Mouse (Mus musculus) forebrain, embryonic 12.5 days (tissue): ENCODE data around the gene Rasgef1a. TPM values are rescaled to one million over a fixed set of nuclear protein-coding genes. Genes with fewer than 3 reads are reported as not detected.

Experiments used
- ATAC-seq: fragments of 200-750 bp; cut with Nextera tagmentation; 2 replicates; pipeline ENCODE4 v1.8.0; 2017; ENCODE audit warnings: moderate TSS enrichment; ENCODE audit not compliant: low FRiP score
- H3K27ac ChIP-seq: fragments of 300-500 bp; sonication (generic); 2 replicates; pipeline ENCODE4 v1.5.1; 2016; ENCODE audit warnings: mild to moderate bottlenecking
- H3K27me3 ChIP-seq: fragments of 300-500 bp; sonication (generic); 2 replicates; pipeline ENCODE4 v1.6.1; 2016; ENCODE audit warnings: mild to moderate bottlenecking
- H3K36me3 ChIP-seq: fragments of 300-500 bp; sonication (generic); replicated peaks from 2 replicates; pipeline ENCODE4 v1.6.1; 2016; ENCODE audit warnings: mild to moderate bottlenecking
- H3K4me1 ChIP-seq: fragments of 300-500 bp; sonication (generic); 2 replicates; pipeline ENCODE4 v1.6.1; 2016
- H3K4me2 ChIP-seq: fragments of 300-500 bp; sonication (generic); 2 replicates; pipeline ENCODE4 v1.6.1; 2016; ENCODE audit warnings: mild to moderate bottlenecking, moderate library complexity
- H3K4me3 ChIP-seq: fragments of 300-500 bp; sonication (generic); replicated peaks from 2 replicates; pipeline ENCODE4 v1.5.1; 2016; ENCODE audit warnings: mild to moderate bottlenecking
- H3K9ac ChIP-seq: fragments of 300-500 bp; sonication (generic); 2 replicates; pipeline ENCODE4 v1.6.1; 2016; ENCODE audit warnings: mild to moderate bottlenecking
- H3K9me3 ChIP-seq: fragments of 300-500 bp; sonication (generic); 2 replicates; pipeline ENCODE4 v1.6.1; 2016
- WGBS: fragments of 180-500 bp; shearing (Covaris S2); methylation state at CpG from one replicate; pipeline ENCODE4 v1.1.7; 2016; 5-methylcytosine and 5-hydroxymethylcytosine counted together
- polyA plus RNA-seq: library from polyadenylated mRNA; unstranded; fragments of >200 nt; fragmentation: Nextera tagmentation; extraction: Ambion mirVana; gene quantifications from 2 replicates; pipeline ENCODE4 v1.2.1, GENCODE M21; 2016

Gene Rasgef1a
- polyA plus RNA-seq, 1 experiment from 2014 or later: 0.33 TPM

GRCm38 (mm10) chr6:118010256-118010655 is 982 bp upstream of the Rasgef1a start:
- H3K4me3 ChIP-seq: no peak overlapping the region
- no peaks in the 10 kb centered on the region for H3K36me3 ChIP-seq
- ATAC-seq: no peak
- H3K4me2 ChIP-seq: no peak overlapping the region
- H3K27me3 ChIP-seq: peaks cover 64% of the 10 kb centered on the region
- H3K27ac ChIP-seq: no peak overlapping the region
- no peak overlapping the region for H3K9ac ChIP-seq
- no peaks in the 10 kb centered on the region for H3K9me3 ChIP-seq
- 74% methylated on average over 3 of the region's 3 CpGs for WGBS
- peaks cover 11% of the 10 kb centered on the region for H3K4me1 ChIP-seq

DNA sequence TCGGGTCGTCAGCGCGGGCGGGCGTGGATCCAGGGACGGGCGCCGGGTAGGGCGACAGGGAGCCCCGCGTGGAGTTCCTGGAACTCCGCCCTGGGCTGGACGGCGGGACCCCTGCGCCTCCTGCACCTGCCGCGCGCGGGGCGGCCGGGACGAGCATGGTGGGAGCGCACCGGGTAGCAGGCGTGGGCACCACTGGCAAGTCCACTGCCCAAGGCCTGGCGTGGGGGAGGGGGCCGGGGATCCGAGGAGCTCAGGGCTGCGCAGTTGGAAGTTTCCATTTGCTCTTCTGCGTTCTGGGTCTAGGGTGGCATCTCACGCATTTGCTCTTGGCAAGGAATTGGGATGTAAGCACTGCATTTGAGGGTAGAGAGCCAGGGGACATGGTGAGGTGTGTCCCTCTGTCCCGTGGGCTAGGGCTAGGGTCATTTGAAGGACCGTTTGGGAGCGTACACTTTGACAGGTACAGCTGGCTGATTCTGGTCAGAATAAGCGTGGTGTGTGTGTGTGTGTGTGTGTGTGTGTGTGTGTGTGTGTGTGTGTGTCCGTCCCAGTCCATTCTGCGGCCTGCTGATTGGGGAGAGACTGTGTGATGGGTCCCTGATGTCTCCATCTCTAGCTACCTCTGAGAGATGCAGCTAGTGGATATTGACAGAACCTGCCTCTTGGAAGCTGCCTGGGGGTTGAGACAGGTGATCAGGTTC is 528 bp downstream of the Rasgef1a start:
- no peaks in the 10 kb centered on the region for H3K36me3 ChIP-seq
- 10% methylated on average over 37 of the region's 38 CpGs for WGBS
- H3K4me3 ChIP-seq: peak overlapping the region; percentile 49
- H3K27me3 ChIP-seq: peaks cover 60% of the 10 kb centered on the region
- ATAC-seq: peak; percentile 18; the same call in 1 of the 2 replicates
- peak overlapping the region; percentile 83 for H3K4me2 ChIP-seq
- H3K9ac ChIP-seq: peak overlapping the region; percentile 49
- peaks cover 22% of the 10 kb centered on the region for H3K4me1 ChIP-seq
- H3K27ac ChIP-seq: no peak overlapping the region
- H3K9me3 ChIP-seq: no peaks in the 10 kb centered on the region

GRCm38 (mm10) chr6:118012317-118012700 is 1.1 kb downstream of the Rasgef1a start:
- H3K4me3 ChIP-seq: no peak overlapping the region
- H3K36me3 ChIP-seq: no peaks in the 10 kb centered on the region
- peaks cover 22% of the 10 kb centered on the region for H3K4me1 ChIP-seq
- H3K9ac ChIP-seq: no peak overlapping the region
- no peak overlapping the region for H3K4me2 ChIP-seq
- peaks cover 60% of the 10 kb centered on the region for H3K27me3 ChIP-seq
- no peaks in the 10 kb centered on the region for H3K9me3 ChIP-seq
- ATAC-seq: no peak
- WGBS: 56% methylated on average over 3 of the region's 3 CpGs
- H3K27ac ChIP-seq: no peak overlapping the region

- no peaks in the 10 kb centered on the region for H3K36me3 ChIP-seq
- no peak overlapping the region for H3K4me3 ChIP-seq
- 68% methylated on average over 11 of the region's 11 CpGs for WGBS
- no peak overlapping the region for H3K4me2 ChIP-seq
- no peaks in the 10 kb centered on the region for H3K9me3 ChIP-seq
- H3K27ac ChIP-seq: no peak overlapping the region
- H3K9ac ChIP-seq: no peak overlapping the region
- peaks cover 60% of the 10 kb centered on the region for H3K27me3 ChIP-seq
- H3K4me1 ChIP-seq: peaks cover 22% of the 10 kb centered on the region
- ATAC-seq: no peak
These were observed 2.0 kb downstream of the Rasgef1a start for GRCm38 (mm10) chr6:118012987-118013866.

GRCm38 (mm10) chr6:118014881-118015280 is 3.6 kb downstream of the Rasgef1a start:
- peaks cover 55% of the 10 kb centered on the region for H3K27me3 ChIP-seq
- WGBS: 81% methylated on average over 4 of the region's 4 CpGs
- ATAC-seq: no peak
- no peak overlapping the region for H3K4me2 ChIP-seq
- peaks cover 28% of the 10 kb centered on the region for H3K4me1 ChIP-seq
- H3K9me3 ChIP-seq: no peaks in the 10 kb centered on the region
- no peak overlapping the region for H3K27ac ChIP-seq
- no peak overlapping the region for H3K4me3 ChIP-seq
- no peak overlapping the region for H3K9ac ChIP-seq
- H3K36me3 ChIP-seq: no peaks in the 10 kb centered on the region

DNA sequence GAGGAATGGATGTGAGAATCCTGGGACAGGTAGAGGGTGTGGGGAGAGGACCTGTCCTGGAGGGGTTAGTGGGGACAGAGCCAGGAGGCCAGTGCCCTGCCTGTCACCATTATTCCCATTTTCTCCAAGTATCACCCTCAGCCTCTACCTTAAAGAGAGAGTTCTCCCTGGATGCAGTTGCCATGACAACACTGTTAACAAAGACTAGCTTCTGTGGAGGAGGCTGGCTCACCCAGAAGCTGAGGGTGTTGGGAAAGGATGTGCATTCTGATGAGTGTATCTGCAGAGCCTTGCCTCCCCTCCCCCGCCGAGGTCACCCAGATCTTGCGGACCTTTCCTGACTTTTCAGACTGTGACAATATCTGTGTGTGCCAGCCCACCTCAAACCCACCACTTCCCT is 4.7 kb downstream of the Rasgef1a start:
- no peak overlapping the region for H3K4me3 ChIP-seq
- H3K36me3 ChIP-seq: no peaks in the 10 kb centered on the region
- no peaks in the 10 kb centered on the region for H3K9me3 ChIP-seq
- 55% methylated on average over 3 of the region's 3 CpGs for WGBS
- peaks cover 28% of the 10 kb centered on the region for H3K4me1 ChIP-seq
- peak; percentile 76 for ATAC-seq
- no peak overlapping the region for H3K9ac ChIP-seq
- H3K4me2 ChIP-seq: no peak overlapping the region
- H3K27me3 ChIP-seq: peaks cover 44% of the 10 kb centered on the region
- H3K27ac ChIP-seq: no peak overlapping the region

- Histone ChIP-seq H3K9ac (no peak overlapping the region), H3K4me1 (peaks cover 21% of the 10 kb centered on the region), H3K27me3 (peaks cover 17% of the 10 kb centered on the region), H3K36me3 (no peaks in the 10 kb centered on the region), H3K9me3 (no peaks in the 10 kb centered on the region), H3K27ac (no peak overlapping the region), H3K4me2 (no peak overlapping the region), H3K4me3 (no peak overlapping the region)
- 82% methylated on average over 5 of the region's 5 CpGs for WGBS
- ATAC-seq: no peak
These were observed 7.4 kb downstream of the Rasgef1a start for GRCm38 (mm10) chr6:118018666-118019065.

DNA sequence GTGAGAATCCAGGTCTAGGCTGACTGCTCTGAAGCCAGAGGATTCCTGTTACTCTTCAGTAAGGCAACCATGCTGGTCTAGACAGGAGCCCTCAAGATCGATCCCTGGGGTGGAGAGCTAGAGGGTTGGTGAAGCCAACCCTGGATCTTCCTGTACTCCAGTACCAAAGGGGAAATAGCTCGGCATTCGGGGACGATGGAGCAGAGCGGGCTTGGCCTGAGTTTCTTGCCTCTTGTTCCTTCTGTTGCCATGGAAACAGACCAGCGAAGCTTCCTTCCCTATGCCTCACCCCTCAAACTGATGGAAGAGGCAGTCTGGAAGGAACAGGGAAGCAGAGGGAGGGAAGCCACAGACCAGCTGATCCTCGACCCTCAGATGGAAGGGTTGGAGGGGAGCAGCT is 8.3 kb downstream of the Rasgef1a start:
- 24% methylated on average over 7 of the region's 7 CpGs for WGBS
- peak; percentile 33; the same call in 1 of the 2 replicates for ATAC-seq
- Histone ChIP-seq H3K4me2 (no peak overlapping the region), H3K4me1 (peaks cover 21% of the 10 kb centered on the region), H3K36me3 (no peaks in the 10 kb centered on the region), H3K27me3 (peaks cover 8% of the 10 kb centered on the region; the same call in 1 of the 2 replicates), H3K9me3 (no peaks in the 10 kb centered on the region), H3K9ac (no peak overlapping the region), H3K27ac (no peak overlapping the region), H3K4me3 (no peak overlapping the region)

GRCm38 (mm10) chr6:118022898-118023635 is 11.8 kb downstream of the Rasgef1a start:
- peaks cover 9% of the 10 kb centered on the region for H3K4me1 ChIP-seq
- no peak overlapping the region for H3K4me3 ChIP-seq
- no peaks in the 10 kb centered on the region for H3K36me3 ChIP-seq
- no peak overlapping the region for H3K4me2 ChIP-seq
- H3K27ac ChIP-seq: no peak overlapping the region
- no peak for ATAC-seq
- WGBS: 78% methylated on average over 15 of the region's 15 CpGs
- H3K27me3 ChIP-seq: no peaks in the 10 kb centered on the region; the same call in 1 of the 2 replicates
- H3K9me3 ChIP-seq: no peaks in the 10 kb centered on the region
- no peak overlapping the region for H3K9ac ChIP-seq

- 91% methylated on average over 3 of the region's 3 CpGs for WGBS
- no peak for ATAC-seq
- no peaks in the 10 kb centered on the region for H3K4me1 ChIP-seq
- H3K4me2 ChIP-seq: no peak overlapping the region
- H3K27ac ChIP-seq: no peak overlapping the region
- no peaks in the 10 kb centered on the region for H3K9me3 ChIP-seq
- H3K9ac ChIP-seq: no peak overlapping the region
- no peaks in the 10 kb centered on the region for H3K27me3 ChIP-seq
- H3K4me3 ChIP-seq: no peak overlapping the region
- H3K36me3 ChIP-seq: no peaks in the 10 kb centered on the region
These were observed 15.8 kb downstream of the Rasgef1a start for GRCm38 (mm10) chr6:118027036-118027435.

DNA sequence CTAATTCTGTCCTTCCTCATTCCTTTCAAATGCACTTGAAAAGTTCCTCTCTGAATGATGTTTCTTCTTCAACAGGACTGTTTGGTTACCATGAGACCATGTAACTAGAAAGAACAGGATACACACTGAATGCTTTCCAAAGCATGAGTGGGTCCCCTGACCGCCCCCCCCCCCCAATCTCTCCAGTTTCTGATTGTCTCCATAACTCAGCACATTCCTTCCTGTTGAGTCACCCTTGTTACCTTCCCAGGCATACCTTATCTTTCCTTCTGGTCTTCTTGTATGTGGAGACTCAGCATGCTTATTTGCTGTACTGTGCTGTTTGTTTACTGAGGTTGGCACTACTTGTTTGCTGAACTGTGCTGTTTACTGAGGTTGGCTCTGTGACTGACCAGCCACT is 20.2 kb downstream of the Rasgef1a start:
- Histone ChIP-seq H3K4me1 (no peaks in the 10 kb centered on the region), H3K36me3 (no peaks in the 10 kb centered on the region), H3K9me3 (no peaks in the 10 kb centered on the region), H3K27me3 (no peaks in the 10 kb centered on the region), H3K27ac (no peak overlapping the region), H3K4me2 (no peak overlapping the region), H3K4me3 (no peak overlapping the region), H3K9ac (no peak overlapping the region)
- WGBS: 54% methylated on average over 1 of the region's 1 CpGs
- no peak for ATAC-seq

GRCm38 (mm10) chr6:118035639-118036038 is 24.4 kb downstream of the Rasgef1a start:
- Histone ChIP-seq H3K4me2 (no peak overlapping the region), H3K9me3 (no peaks in the 10 kb centered on the region), H3K36me3 (no peaks in the 10 kb centered on the region), H3K4me3 (no peak overlapping the region), H3K4me1 (no peaks in the 10 kb centered on the region), H3K27me3 (no peaks in the 10 kb centered on the region), H3K9ac (no peak overlapping the region), H3K27ac (no peak overlapping the region)
- 75% methylated on average over 6 of the region's 6 CpGs for WGBS
- ATAC-seq: no peak
